Mouse (Mus musculus): Measurements from ENCODE around the gene Kdm5b. TPM values are rescaled to one million over a fixed set of nuclear protein-coding genes. Genes with fewer than 3 reads are reported as not detected.

The Kdm5b gene
- total RNA-seq, 1 experiment: 127 TPM

DNA sequence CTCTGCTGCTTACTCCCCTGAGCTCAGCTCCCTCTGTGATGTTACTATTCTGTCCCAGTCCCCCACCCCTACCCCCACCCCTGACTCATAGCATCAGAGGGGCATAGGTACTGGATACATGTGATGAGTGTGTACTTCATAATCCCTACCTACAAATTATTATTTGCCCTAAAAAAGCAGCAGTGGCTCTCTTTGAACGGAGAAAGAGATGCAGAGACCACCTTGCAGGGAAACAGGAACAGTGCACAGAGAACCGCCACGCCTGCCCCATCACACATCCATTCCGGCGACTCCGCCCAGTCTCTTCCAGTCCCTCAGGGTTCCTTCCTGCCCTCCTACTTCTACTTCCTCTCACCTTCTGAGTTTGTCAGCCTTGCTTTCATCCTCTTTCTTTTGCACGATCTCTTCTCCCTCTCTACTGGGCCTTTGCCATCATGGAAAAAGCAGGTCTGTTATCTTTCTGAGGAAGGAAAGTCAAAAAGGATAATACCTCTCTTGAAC, 10.3 kb upstream of the Kdm5b start, which contains the start of gene Mgat4e:
TSS of gene Mgat4e (minus strand) at position 51 of the 501 bp plus-strand sequence.
- DNase-seq (ENCODE audit: low read depth, low spot score): no peak

GRCm38 (mm10) chr1:134551869-134552268, 8.1 kb upstream of the Kdm5b start:
- no peak for TF ChIP-seq MAFK (IDR thresholded peaks at IDR 0.05; ENCODE audit: insufficient read depth, low read depth, low read length)
- no peak for TF ChIP-seq ZC3H11A (IDR thresholded peaks at IDR 0.05; ENCODE audit: borderline replicate concordance, low read depth, low read length)
- TF ChIP-seq CHD2 (IDR thresholded peaks at IDR 0.05; ENCODE audit: low read depth, low read length): no peak
- TF ChIP-seq HCFC1 (IDR thresholded peaks at IDR 0.05; ENCODE audit: borderline replicate concordance, insufficient read depth, low read length): no peak
- TF ChIP-seq ZNF384 (IDR thresholded peaks at IDR 0.05; ENCODE audit: low read depth, low read length): no peak
- no peak for DNase-seq (ENCODE audit: low read depth, low spot score)
- Histone ChIP-seq H3K36me3 (ENCODE audit: control insufficient read depth, insufficient read depth, low read length, poor library complexity, severe bottlenecking) (no peaks in the 10 kb centered on the region), H3K4me1 (ENCODE audit: control insufficient read depth in 2 of 2, insufficient read depth in 2 of 2, low read length in 2 of 2, poor library complexity in 1 of 2) (peaks cover 9 to 15% of the 10 kb centered on the region in 2 experiments; a peak in 3 of 4 replicates), H3K9ac (ENCODE audit: insufficient read depth, low read depth, low read length, poor library complexity, severe bottlenecking) (no peak overlapping the region), H3K4me3 (ENCODE audit: insufficient read depth in 1 of 2, low read depth in 1 of 2, low read length in 2 of 2, poor library complexity in 1 of 2, severe bottlenecking in 1 of 2) (no peak overlapping the region), H3K9me3 (ENCODE audit: control insufficient read depth, insufficient read depth, low read depth, low read length) (no peaks in the 10 kb centered on the region), H3K27ac (ENCODE audit: insufficient read depth, low read depth, low read length, poor library complexity, severe bottlenecking) (no peak overlapping the region)
- in situ Hi-C loops (cut with MboI; ENCODE audit: low sequenced_read_pairs in 2 of 2, unreplicated experiment in 2 of 2): no loop called here

More for the DNA sequence above, 10.3 kb upstream of the Kdm5b start, which contains the start of gene Mgat4e:
- Histone ChIP-seq H3K27ac (ENCODE audit: insufficient read depth, low read depth, low read length, poor library complexity, severe bottlenecking) (peak within 1 kb of the TSS; percentile 38; the same call in 1 of the 2 replicates), H3K9ac (ENCODE audit: insufficient read depth, low read depth, low read length, poor library complexity, severe bottlenecking) (no peak within 1 kb of the TSS), H3K4me1 (ENCODE audit: control insufficient read depth in 2 of 2, insufficient read depth in 2 of 2, low read length in 2 of 2, poor library complexity in 1 of 2) (peaks cover 2 to 6% of the 10 kb centered on the region in 2 experiments; a peak in 2 of 4 replicates), H3K9me3 (ENCODE audit: control insufficient read depth, insufficient read depth, low read depth, low read length) (no peaks in the 10 kb centered on the region), H3K4me3 (ENCODE audit: insufficient read depth in 1 of 2, low read depth in 1 of 2, low read length in 2 of 2, poor library complexity in 1 of 2, severe bottlenecking in 1 of 2) (peak within 1 kb of the TSS; percentile 20 to 34; a peak in 2 of 4 replicates), H3K36me3 (ENCODE audit: control insufficient read depth, insufficient read depth, low read length, poor library complexity, severe bottlenecking) (no peaks in the 10 kb centered on the region)
- in situ Hi-C loops (cut with MboI; ENCODE audit: low sequenced_read_pairs in 2 of 2, unreplicated experiment in 2 of 2): no loop called here
- no peak for TF ChIP-seq ZC3H11A (IDR thresholded peaks at IDR 0.05; ENCODE audit: borderline replicate concordance, low read depth, low read length)
- no peak for TF ChIP-seq HCFC1 (IDR thresholded peaks at IDR 0.05; ENCODE audit: borderline replicate concordance, insufficient read depth, low read length)
- TF ChIP-seq MAFK (IDR thresholded peaks at IDR 0.05; ENCODE audit: insufficient read depth, low read depth, low read length): no peak
- no peak for TF ChIP-seq ZNF384 (IDR thresholded peaks at IDR 0.05; ENCODE audit: low read depth, low read length)
- no peak for TF ChIP-seq CHD2 (IDR thresholded peaks at IDR 0.05; ENCODE audit: low read depth, low read length)

GRCm38 (mm10) chr1:134552396-134552795, 7.6 kb upstream of the Kdm5b start:
- no peak for DNase-seq (ENCODE audit: low read depth, low spot score)
- Histone ChIP-seq H3K9me3 (ENCODE audit: control insufficient read depth, insufficient read depth, low read depth, low read length) (no peaks in the 10 kb centered on the region), H3K27ac (ENCODE audit: insufficient read depth, low read depth, low read length, poor library complexity, severe bottlenecking) (no peak overlapping the region), H3K4me1 (ENCODE audit: control insufficient read depth in 2 of 2, insufficient read depth in 2 of 2, low read length in 2 of 2, poor library complexity in 1 of 2) (peaks cover 9 to 15% of the 10 kb centered on the region in 2 experiments; a peak in 3 of 4 replicates), H3K4me3 (ENCODE audit: insufficient read depth in 1 of 2, low read depth in 1 of 2, low read length in 2 of 2, poor library complexity in 1 of 2, severe bottlenecking in 1 of 2) (no peak overlapping the region), H3K36me3 (ENCODE audit: control insufficient read depth, insufficient read depth, low read length, poor library complexity, severe bottlenecking) (no peaks in the 10 kb centered on the region), H3K9ac (ENCODE audit: insufficient read depth, low read depth, low read length, poor library complexity, severe bottlenecking) (no peak overlapping the region)
- in situ Hi-C loops (cut with MboI; ENCODE audit: low sequenced_read_pairs in 2 of 2, unreplicated experiment in 2 of 2): no loop called here
- TF ChIP-seq CHD2 (IDR thresholded peaks at IDR 0.05; ENCODE audit: low read depth, low read length) (no peak), ZNF384 (IDR thresholded peaks at IDR 0.05; ENCODE audit: low read depth, low read length) (no peak), MAFK (IDR thresholded peaks at IDR 0.05; ENCODE audit: insufficient read depth, low read depth, low read length) (no peak), HCFC1 (IDR thresholded peaks at IDR 0.05; ENCODE audit: borderline replicate concordance, insufficient read depth, low read length) (no peak), ZC3H11A (IDR thresholded peaks at IDR 0.05; ENCODE audit: borderline replicate concordance, low read depth, low read length) (no peak)

GRCm38 (mm10) chr1:134555240-134555870, 4.6 kb upstream of the Kdm5b start:
- Histone ChIP-seq H3K4me3 (ENCODE audit: insufficient read depth in 1 of 2, low read depth in 1 of 2, low read length in 2 of 2, poor library complexity in 1 of 2, severe bottlenecking in 1 of 2) (peak overlapping the region; percentile 77 to 80), H3K36me3 (ENCODE audit: control insufficient read depth, insufficient read depth, low read length, poor library complexity, severe bottlenecking) (no peaks in the 10 kb centered on the region), H3K9me3 (ENCODE audit: control insufficient read depth, insufficient read depth, low read depth, low read length) (no peaks in the 10 kb centered on the region), H3K27ac (ENCODE audit: insufficient read depth, low read depth, low read length, poor library complexity, severe bottlenecking) (peak overlapping the region; percentile 85), H3K4me1 (ENCODE audit: control insufficient read depth in 2 of 2, insufficient read depth in 2 of 2, low read length in 2 of 2, poor library complexity in 1 of 2) (peaks cover 13 to 16% of the 10 kb centered on the region in 2 experiments; a peak in 3 of 4 replicates), H3K9ac (ENCODE audit: insufficient read depth, low read depth, low read length, poor library complexity, severe bottlenecking) (peak overlapping the region; percentile 87)
- in situ Hi-C loops (cut with MboI; ENCODE audit: low sequenced_read_pairs in 2 of 2, unreplicated experiment in 2 of 2): no loop called here
- no peak for DNase-seq (ENCODE audit: low read depth, low spot score)
- TF ChIP-seq HCFC1 (IDR thresholded peaks at IDR 0.05; ENCODE audit: borderline replicate concordance, insufficient read depth, low read length) (peak; percentile 27; the same call in 1 of the 2 replicates), ZC3H11A (IDR thresholded peaks at IDR 0.05; ENCODE audit: borderline replicate concordance, low read depth, low read length) (no peak), ZNF384 (IDR thresholded peaks at IDR 0.05; ENCODE audit: low read depth, low read length) (no peak), MAFK (IDR thresholded peaks at IDR 0.05; ENCODE audit: insufficient read depth, low read depth, low read length) (peak; percentile 100), CHD2 (IDR thresholded peaks at IDR 0.05; ENCODE audit: low read depth, low read length) (no peak)
